19 mouse cellular contexts compared by ENCODE assay signal in genomic region chr10:68961376-68961775, GRCm38 (mm10).
A peak's percentile ranks its signal among the peaks of the same experiment; 100 is the strongest.
DNase-seq lines count a peak whose midpoint lies in the region; ATAC-seq and TF ChIP-seq lines count a peak whose summit lies in the region.
"Had no signal": no experiment of that assay in that cellular context is flagged by ENCODE, and none has a peak within 500 bp of the region (broad histone marks: within the 10 kb centered on the region; RNA-seq: fewer than 3 reads in every experiment).

No protein-coding gene starts in this region.

- H3K9me3 ChIP-seq in lung, embryonic 14.5 days (ENCODE audit: low read depth, low read length) = no peaks in the 10 kb centered on the region
- H3K9me3 ChIP-seq: embryonic facial prominence, embryonic 13.5 days; embryonic facial prominence, embryonic 15.5 days; forebrain, embryonic 10.5 days; forebrain, embryonic 12.5 days had no signal

- no peak overlapping the region for H3K27ac ChIP-seq in lung, embryonic 14.5 days (ENCODE audit: low read depth)
- H3K27ac ChIP-seq: embryonic facial prominence, embryonic 13.5 days; embryonic facial prominence, embryonic 15.5 days; forebrain, embryonic 10.5 days; forebrain, embryonic 12.5 days had no signal

- H3K4me2 ChIP-seq in lung, embryonic 14.5 days = no peak overlapping the region
- H3K4me2 ChIP-seq: embryonic facial prominence, embryonic 13.5 days; embryonic facial prominence, embryonic 15.5 days; forebrain, embryonic 12.5 days had no signal

- no peaks in the 10 kb centered on the region for H3K36me3 ChIP-seq in lung, embryonic 14.5 days (ENCODE audit: insufficient read depth)
- H3K36me3 ChIP-seq: embryonic facial prominence, embryonic 13.5 days; embryonic facial prominence, embryonic 15.5 days; forebrain, embryonic 10.5 days; forebrain, embryonic 12.5 days had no signal

- WGBS in lung, embryonic 14.5 days = 45% methylated on average over 1 of the region's 1 CpGs

- no peaks in the 10 kb centered on the region for H3K4me1 ChIP-seq in lung, embryonic 14.5 days (ENCODE audit: insufficient read depth)
- H3K4me1 ChIP-seq: embryonic facial prominence, embryonic 13.5 days; embryonic facial prominence, embryonic 15.5 days; forebrain, embryonic 10.5 days; forebrain, embryonic 12.5 days had no signal

- H3K4me3 ChIP-seq in lung, embryonic 14.5 days (ENCODE audit: low read depth, low read length) = no peak overlapping the region
- H3K4me3 ChIP-seq: embryonic facial prominence, embryonic 13.5 days; embryonic facial prominence, embryonic 15.5 days; erythroblast, embryonic 14.5 days; forebrain, embryonic 10.5 days; forebrain, embryonic 12.5 days had no signal

- peak; percentile 22 for DNase-seq in lung, embryonic 14.5 days
- DNase-seq in lung, postnatal 14 days = no peak
- DNase-seq in adipocyte (ENCODE audit: low spot score) = peak; percentile 5
- peak; percentile 3 for DNase-seq in brain, adult 2 months (ENCODE audit: low read depth, low spot score)
- DNase-seq in embryo, embryonic 11 days = no peak
- DNase-seq in gastrocnemius, postnatal 4 days (ENCODE audit: low spot score in 2 of 2) = no peak
- DNase-seq: adrenal gland, adult 8-10 months; adrenal gland, postnatal 25 days; cerebellum, adult 11-12 months; cerebellum, adult 2 months; cerebellum, adult 9-10 months; cerebellum, postnatal 25 days had no signal

- no peak for ATAC-seq in lung, embryonic 14.5 days (ENCODE audit: insufficient read depth)
- ATAC-seq: forebrain, embryonic 14.5 days; forebrain, embryonic 16.5 days had no signal

- no peaks in the 10 kb centered on the region for H3K27me3 ChIP-seq in lung, embryonic 14.5 days (ENCODE audit: insufficient read depth, low read length)
- H3K27me3 ChIP-seq: embryonic facial prominence, embryonic 13.5 days; embryonic facial prominence, embryonic 15.5 days; forebrain, embryonic 12.5 days had no signal

- no peak for TF ChIP-seq CTCF in lung, embryonic 14.5 days (IDR thresholded peaks at IDR 0.05; ENCODE audit: low read depth)

- H3K9ac ChIP-seq in lung, embryonic 14.5 days = no peak overlapping the region
- H3K9ac ChIP-seq: embryonic facial prominence, embryonic 13.5 days; embryonic facial prominence, embryonic 15.5 days; forebrain, embryonic 12.5 days had no signal

Comparison
In these comparisons a context has a peak if more than half of its experiments do, and no peak if none do; other contexts are left out.
1. DNase-seq: peak in lung, embryonic 14.5 days (single experiment), adipocyte (single experiment) and brain, adult 2 months (single experiment); none in lung, postnatal 14 days (single experiment), embryo, embryonic 11 days (single experiment) and gastrocnemius, postnatal 4 days (0 of 2).